Mouse (Mus musculus): ENCODE measurements around the gene Pomgnt1. TPM values are rescaled to one million over a fixed set of nuclear protein-coding genes. Genes with fewer than 3 reads are reported as not detected.
A peak's percentile ranks its signal among the peaks of the same experiment; 100 is the strongest.

Pomgnt1 gene
- total RNA-seq, 2 experiments from 2014 or later: 62.4 to 63.5 TPM

- no peak for DNase-seq
These were observed 50.1 kb downstream of the Pomgnt1 start for GRCm38 (mm10) chr4:116173752-116174151.

GRCm38 (mm10) chr4:116174466-116175116 is 51.0 kb downstream of the Pomgnt1 start:
- no peak for DNase-seq

- no peak for DNase-seq
These were observed 51.5 kb downstream of the Pomgnt1 start for GRCm38 (mm10) chr4:116175136-116175535.

GRCm38 (mm10) chr4:116175711-116176542 is 52.3 kb downstream of the Pomgnt1 start:
- no peak for DNase-seq

GRCm38 (mm10) chr4:116176543-116176988 is 52.9 kb downstream of the Pomgnt1 start:
- peak in 1 of 2 experiments; percentile 51 for DNase-seq

- no peak for DNase-seq
These were observed 53.5 kb downstream of the Pomgnt1 start for GRCm38 (mm10) chr4:116177140-116177539.

GRCm38 (mm10) chr4:116182079-116182478 is 58.4 kb downstream of the Pomgnt1 start:
- no peak for DNase-seq

GRCm38 (mm10) chr4:116182745-116183144 is 59.1 kb downstream of the Pomgnt1 start:
- DNase-seq: no peak

- no peak for DNase-seq
These were observed 61.4 kb downstream of the Pomgnt1 start for GRCm38 (mm10) chr4:116185083-116185482.

- no peak for DNase-seq
These were observed 68.7 kb downstream of the Pomgnt1 start for GRCm38 (mm10) chr4:116192286-116192835.

- DNase-seq: no peak
These were observed 70.1 kb downstream of the Pomgnt1 start for GRCm38 (mm10) chr4:116193583-116194383.

- no peak for DNase-seq
These were observed 74.8 kb downstream of the Pomgnt1 start for GRCm38 (mm10) chr4:116198422-116198821.

GRCm38 (mm10) chr4:116204422-116204821 is 80.8 kb downstream of the Pomgnt1 start:
- DNase-seq: no peak

- no peak for DNase-seq
These were observed 82.9 kb downstream of the Pomgnt1 start for GRCm38 (mm10) chr4:116206531-116206930.

- no peak for DNase-seq
These were observed 85.3 kb downstream of the Pomgnt1 start for GRCm38 (mm10) chr4:116208891-116209290.

Other genes starting within 250 kb of the Pomgnt1 start
- under 1 TPM in 1 of 2 experiments, not detected in 1; 0.35 TPM for gene Kncn, start 239.4 kb upstream of the Pomgnt1 start, total RNA-seq (2021)
- not detected for gene 6430628N08Rik, start 233.2 kb upstream of the Pomgnt1 start, total RNA-seq (2021)
- not detected for gene Dmbx1, start 183.9 kb upstream of the Pomgnt1 start, total RNA-seq (2021)
- gene Faah, start 105.9 kb upstream of the Pomgnt1 start, total RNA-seq (2021): 100 to 1,000 TPM; 144 to 145 TPM
- gene Nsun4, start 70.0 kb upstream of the Pomgnt1 start, total RNA-seq (2021): 10 to 100 TPM in 1 of 2 experiments, 1 to 10 TPM in 1; 8.8 to 10.8 TPM
- 100 to 1,000 TPM; 413 to 440 TPM for gene Uqcrh, start 48.8 kb upstream of the Pomgnt1 start, total RNA-seq (2021)
- gene Lrrc41, start 48.6 kb upstream of the Pomgnt1 start, total RNA-seq (2021): 10 to 100 TPM; 40.1 to 42.5 TPM
- gene Rad54l, start 150 bp upstream of the Pomgnt1 start, total RNA-seq (2021): 1 to 10 TPM in 1 of 2 experiments, under 1 TPM in 1; 0.73 to 1.0 TPM
- gene Lurap1, start 27.5 kb downstream of the Pomgnt1 start, total RNA-seq (2021): 10 to 100 TPM; 21.8 to 23.8 TPM
- not detected for gene Tspan1, start 43.8 kb downstream of the Pomgnt1 start, total RNA-seq (2021)
- gene 1700042G07Rik, start 49.5 kb downstream of the Pomgnt1 start, total RNA-seq (2021): not detected
- 1 to 10 TPM in 1 of 2 experiments, not detected in 1; 1.2 TPM for gene Gm49337, start 49.5 kb downstream of the Pomgnt1 start, total RNA-seq (2021)
- gene Pik3r3, start 97.8 kb downstream of the Pomgnt1 start, total RNA-seq (2021): 10 to 100 TPM; 36.5 to 37.6 TPM

All from layer of hippocampus, postnatal 36 days (tissue).